Mouse (Mus musculus) stomach, postnatal 0 days (tissue): ENCODE measurements around the gene Gjd2.

ENCODE experiments used
- CTCF ChIP-seq: IDR thresholded peaks from 2 replicates; pipeline ENCODE4 v1.5.1; 2016; ENCODE audit warnings: antibody characterized with exemption, low read depth, mild to moderate bottlenecking, moderate library complexity
- EP300 ChIP-seq: optimal IDR thresholded peaks from 2 replicates; pipeline ENCODE3; 2016; ENCODE audit warnings: antibody characterized with exemption

GRCm38 (mm10) chr2:113973950-113974349, 39.5 kb downstream of the Gjd2 start:
- TF ChIP-seq EP300 (no peak), CTCF (no peak)
